Mouse (Mus musculus) cerebellum, adult 9-11 months (tissue): ENCODE data around the gene Agtpbp1.
"Not testable (repeated sequence)": the region's sequence is repeated elsewhere in the genome, so short reads cannot be mapped to it uniquely, and the experiment has no call there.

Experiments
- DNase-seq: peaks from one replicate; pipeline ENCODE4 v3.0.0; 2022

The Agtpbp1 gene

DNA sequence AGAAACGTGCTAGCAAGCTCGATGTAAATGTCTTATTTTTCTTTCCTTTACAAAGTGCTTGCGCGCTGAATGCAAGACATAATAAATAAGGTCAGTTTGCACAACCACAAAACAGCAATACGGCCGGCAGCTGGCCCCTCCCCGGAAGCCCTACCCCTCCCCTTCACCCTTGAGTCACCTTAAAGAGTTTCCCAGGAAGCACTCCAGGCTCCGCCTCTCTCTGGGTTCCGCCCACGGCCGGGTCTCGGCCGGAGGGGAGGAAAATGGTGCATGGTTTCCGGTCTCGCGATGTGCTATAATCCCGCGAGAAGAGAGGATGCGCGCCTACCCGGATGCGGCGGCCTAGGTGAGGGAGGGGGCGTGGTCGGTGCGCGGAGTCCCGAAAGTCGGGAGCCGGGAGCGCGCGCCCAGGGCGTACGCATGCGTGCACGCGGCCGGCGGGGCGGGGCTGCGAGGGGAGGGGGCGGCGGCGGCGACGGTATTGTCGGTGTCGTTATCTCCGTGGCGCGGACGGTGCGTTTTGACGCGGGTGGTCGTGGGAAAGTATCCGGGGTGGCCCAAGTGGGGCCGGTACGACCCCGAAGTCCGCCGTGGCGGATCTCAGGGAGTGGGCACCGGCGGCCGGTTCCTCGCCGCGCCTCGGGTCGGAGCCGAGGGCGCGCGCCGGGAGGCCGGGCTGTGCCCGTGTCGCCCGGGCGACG is at the start of gene Agtpbp1, which contains the start of gene Naa35:
Gene Agtpbp1 (minus strand): TSS at position 281 of the 701 bp plus-strand sequence.
Gene Naa35 (plus strand): TSS at position 313 of the 701 bp plus-strand sequence.
- DNase-seq, result peak; percentile 99

DNA sequence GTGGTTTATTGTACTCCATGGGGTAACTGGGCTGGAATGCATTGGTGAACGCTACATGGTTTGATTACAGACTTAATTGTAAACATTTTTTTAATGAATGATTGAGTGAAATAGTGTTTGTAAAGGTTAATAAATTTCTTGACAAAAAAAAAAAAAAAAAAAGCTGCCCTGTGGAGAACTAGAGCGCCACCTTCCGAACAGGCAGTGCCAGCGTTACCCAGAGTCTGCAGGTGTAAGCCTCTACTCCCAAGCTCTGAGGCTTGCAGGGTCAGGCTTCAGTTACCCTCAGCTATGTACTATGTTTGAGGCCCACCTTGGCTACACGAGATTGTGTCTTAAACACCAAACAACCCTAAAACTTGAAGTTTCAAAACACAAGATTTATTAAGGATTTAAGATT is 49.6 kb upstream of the Agtpbp1 start:
- no peak for DNase-seq

DNA sequence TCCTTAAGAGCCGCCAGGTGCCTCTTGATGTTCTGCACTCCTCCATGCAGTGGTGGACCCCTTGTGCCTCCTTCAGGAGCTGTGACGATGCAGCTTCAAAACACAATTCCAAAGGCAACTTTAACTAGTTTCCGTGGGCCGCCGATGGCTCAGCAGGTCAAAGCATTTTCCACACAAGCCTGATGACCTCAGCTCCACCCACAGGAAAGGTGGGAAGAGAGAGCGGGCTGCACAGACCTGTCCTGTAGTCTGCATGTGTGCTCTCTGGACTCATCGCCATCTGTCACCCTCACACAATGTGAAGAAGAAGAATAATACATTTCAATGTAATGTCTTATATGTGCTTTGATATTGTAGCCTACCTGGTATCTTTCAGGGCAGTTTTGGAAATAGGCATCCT is 41.7 kb upstream of the Agtpbp1 start:
- peak; percentile 71 for DNase-seq

DNA sequence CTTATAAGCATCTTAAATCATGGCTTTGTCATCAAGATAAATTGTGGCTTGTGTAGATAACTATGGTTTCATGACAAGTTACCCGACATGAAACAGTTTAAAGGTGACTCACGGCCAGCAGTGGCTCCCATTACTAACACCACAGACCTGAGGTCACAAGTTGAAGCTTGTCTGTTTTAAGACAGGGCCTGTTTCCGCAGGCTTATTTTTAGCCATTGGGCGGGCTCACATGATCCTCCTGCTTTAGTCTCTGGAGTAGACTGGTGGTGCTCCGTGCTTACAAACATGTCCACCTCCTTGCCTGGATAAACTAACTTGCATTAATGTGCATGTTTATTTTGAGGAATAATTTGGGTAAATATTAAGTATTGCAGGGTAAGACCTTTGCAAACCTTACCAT is 39.9 kb upstream of the Agtpbp1 start:
- DNase-seq, result no peak

DNA sequence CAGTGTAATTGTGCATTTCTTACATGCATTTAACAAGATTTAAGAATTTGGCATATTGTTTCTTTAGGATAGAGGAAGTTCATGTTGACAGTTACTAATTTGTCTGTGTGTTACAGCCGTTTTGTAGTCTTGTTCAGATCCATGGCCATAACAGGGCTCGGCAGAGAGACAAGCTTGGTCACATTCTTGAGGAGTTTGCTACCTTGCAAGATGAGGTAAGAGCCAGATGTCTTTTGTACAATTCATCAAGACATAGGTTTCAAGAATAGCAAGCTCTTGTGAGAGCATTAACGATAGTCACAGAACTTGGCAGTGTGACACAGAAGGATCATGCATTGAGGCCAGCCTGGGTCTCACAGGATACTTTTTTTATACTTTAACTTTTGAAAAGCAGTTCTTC is 39.4 kb upstream of the Agtpbp1 start:
- DNase-seq, result no peak

DNA sequence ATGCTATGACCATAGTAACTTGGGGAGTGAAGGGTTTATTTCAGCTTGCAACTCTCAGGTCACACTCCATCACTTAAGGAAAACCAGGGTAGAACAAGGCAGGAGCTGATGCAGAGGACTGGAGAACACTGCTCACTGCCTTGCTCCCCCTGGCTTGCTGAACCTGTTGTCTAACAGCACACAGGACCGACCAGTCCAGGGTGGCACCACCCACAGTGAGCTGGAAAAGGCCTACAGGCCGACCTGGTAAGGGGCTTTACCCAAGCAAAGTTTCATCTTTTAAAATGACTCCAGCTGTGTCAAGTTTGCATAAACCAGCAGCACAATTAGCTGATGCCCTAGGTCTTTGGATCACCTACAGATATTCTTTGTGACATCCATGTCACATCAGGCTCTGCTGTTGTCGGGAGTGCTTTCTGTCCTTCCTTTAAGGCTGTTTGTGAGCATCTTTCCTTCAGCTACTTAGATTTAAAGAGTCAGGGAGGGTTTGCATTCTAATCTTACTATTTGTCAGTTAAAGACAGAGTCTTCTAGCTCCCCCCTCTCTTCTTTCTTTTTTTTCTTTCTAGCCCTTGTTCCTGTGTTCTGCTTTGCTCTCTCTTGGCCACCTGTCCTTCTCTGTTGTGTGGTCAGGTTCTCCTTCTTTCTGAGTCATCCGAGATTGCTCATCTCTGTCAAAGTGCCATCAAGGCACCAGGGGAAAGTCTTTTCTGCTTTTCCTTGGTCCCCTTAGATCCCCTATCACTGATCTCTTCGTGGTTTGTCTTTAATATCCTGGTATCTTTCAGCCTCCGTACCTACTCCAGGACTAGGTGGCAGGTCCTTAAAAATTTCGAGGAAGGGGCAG is 36.8 kb upstream of the Agtpbp1 start:
- no peak for DNase-seq

DNA sequence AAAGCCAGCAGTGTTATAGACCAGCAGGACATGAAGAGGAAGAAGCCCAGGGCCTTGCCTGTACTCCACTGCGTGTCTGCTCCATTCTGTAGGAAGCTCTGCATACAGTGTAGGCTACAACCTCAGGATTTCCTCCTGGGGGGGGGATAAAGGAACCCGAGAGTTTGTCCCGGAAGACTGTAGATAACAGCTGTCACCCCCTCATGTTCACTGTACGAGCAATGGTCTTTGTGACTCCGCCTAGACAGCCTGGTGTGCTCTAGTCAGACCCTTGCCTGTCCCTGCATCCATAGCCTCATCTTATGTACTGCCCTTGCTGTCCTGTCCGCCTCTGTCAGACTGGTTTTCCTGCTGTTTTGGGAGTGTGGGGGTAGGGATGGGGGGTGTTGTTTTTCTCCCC is 33.4 kb upstream of the Agtpbp1 start:
- DNase-seq, result no peak

DNA sequence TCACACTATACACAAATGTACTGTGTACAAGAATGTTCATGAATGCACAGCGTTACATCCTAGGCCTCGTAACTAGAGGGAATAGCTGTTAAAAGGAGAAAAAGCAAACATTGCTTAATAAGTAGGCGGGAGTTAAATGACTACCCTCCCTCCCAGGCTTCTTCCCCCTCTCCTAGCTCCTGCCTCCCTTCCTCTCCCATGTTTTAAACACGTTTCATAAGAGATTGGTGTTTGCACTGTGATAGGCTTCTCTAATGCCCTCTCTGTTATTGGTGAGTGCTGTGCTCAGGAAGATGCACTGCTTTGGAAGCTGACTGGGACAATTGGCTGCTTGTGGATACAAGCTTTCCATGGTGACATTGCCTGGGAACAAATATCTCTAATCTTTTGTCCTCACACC is 30.5 kb upstream of the Agtpbp1 start:
- DNase-seq, result no peak

DNA sequence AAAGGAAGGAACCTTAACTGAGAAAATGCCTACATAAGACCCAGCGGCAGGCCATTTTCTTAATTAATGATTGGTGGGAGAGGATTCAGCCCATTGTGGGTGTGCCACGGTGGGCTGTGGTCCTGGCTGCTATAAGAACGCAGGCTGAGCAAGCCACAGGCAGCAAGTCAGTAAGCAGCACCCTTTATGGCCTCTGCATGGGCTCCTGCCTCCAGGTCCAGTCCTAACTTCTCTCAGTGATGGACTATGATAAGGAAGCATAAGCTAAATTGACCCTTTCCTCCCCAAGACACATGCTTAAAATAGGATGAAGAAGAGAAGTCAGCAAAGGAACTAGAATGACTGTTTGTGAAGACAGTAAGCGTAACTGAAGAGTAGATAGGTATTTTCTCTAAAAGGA is 30.1 kb upstream of the Agtpbp1 start:
- DNase-seq, result no peak

DNA sequence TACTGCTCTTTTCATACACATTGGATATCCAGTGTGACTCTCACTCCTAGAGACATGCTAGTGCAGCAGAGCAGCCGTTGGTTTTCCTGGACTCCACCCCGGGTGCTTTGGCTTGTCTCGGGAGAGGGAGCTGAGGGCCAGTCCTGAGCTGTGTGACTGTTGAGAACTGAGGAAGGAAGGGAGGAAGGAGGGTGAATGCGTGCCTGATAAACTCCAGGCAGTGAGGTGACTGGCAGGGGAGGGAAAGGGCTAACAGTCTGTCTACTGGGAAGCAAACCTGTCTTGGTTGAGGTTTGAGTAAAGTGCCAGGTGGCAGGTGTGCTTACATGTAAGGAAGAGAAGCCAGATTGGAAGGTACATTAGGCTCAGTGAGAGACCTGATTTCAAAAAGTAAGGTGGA is 28.8 kb upstream of the Agtpbp1 start:
- DNase-seq, result no peak

DNA sequence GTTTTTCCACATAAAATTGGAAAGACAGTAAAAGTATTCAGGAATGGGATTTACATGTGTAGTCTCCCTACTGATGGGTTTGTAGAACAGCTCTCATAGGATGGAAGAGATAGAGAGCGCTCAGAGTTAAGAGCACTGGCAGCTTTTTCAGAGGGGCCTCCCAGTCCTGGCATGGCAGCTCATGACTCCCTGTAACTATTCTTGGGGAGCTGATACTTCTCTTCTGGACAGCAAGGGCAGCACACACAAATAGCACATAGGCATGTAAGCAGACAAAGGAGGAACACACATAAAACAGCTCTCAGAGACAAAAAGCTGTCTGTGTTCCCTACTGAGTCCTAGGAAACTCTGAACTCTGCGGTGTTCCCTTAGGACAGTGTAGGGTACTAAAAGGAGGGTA is 25.4 kb upstream of the Agtpbp1 start:
- no peak for DNase-seq

DNA sequence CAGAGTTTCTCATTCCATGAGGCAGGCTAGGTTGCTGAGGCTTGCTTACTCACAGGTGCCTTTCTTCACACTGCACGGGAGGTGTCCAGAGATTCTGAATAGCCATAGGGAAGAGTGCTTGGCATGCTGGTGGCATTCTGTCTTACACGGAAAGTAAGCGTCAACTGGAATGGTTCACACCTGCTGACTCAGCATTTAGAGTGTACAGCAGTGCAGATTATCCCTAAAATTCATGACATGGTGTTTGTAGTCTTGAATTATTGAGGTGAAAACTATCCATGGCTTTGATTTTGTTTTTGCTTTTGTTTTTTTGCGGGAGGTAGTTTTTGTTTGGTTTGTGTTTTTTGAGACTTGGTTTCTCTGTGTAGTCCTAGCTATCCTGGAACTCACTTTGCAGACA is 24.9 kb upstream of the Agtpbp1 start:
- no peak for DNase-seq

DNA sequence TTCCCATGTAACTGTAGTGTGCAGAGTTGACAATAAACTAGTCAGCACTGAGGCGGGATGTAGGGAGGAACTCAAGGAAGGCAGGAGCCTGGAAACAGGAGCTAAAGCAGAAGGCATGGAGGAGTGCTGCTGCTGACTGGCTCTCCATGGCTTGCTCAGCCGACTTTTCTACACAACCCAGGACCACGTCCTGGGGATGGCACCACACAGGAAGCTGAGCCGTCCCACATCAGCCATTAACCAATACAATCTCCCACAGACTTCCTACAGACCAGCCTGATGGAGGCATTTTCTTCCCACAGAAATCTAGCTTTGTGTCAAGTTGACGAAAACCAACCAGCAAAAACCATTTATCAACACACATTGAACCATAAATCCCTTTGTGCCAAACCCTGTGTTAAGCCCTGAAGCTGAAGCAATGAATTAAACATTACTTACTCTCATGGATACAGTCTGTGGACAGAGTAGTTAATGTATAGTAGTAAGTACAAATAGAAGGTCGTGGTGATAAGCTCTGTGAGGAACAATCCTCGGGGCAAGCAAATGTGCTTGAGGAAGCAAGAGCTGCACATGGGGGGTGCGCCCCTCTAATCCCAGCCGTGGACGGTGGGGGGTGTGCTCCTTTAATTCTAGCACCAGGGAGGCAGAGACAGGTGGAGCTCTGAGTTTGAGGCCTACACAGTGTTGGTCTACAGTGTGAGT is 20.3 kb upstream of the Agtpbp1 start:
- no peak for DNase-seq

DNA sequence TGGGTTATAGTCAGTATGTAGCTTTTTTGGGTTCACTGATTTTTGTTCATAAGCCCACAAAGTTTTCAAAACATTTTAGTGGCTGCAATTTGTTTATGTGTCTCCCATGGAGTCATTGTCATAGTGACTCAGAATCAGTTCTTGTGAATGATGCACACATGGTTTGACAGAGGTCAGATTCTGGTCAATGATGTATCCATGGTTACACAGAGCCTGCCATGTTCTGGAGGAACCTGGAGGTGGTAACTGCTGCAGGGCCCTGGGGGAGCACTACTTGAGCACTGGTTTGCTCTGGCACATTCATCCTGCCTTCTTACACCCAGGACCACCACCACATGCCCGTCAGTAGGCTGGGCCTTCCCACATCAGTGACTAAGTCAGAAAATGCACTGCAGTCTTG is 19.5 kb upstream of the Agtpbp1 start:
- DNase-seq, result no peak

DNA sequence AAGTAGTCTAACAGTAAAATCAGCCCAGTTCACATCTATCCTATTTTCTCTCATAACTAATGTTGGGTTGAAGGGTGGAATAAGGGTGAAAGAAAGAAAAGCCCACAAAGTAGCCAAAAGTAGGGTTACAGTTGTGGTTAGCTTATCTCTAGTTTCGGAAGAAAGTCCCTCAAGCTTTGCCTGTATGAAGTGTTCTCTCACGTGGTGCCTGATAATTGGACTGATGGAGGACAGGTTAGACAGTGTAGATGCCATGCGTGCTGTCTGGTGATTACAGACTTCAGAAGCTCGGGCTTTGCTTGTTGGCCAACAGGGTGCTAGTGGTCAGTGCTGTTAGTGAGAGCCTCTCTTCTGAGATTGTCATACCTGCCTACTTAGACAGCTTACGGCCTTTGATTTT is 18.1 kb upstream of the Agtpbp1 start:
- DNase-seq, result no peak

DNA sequence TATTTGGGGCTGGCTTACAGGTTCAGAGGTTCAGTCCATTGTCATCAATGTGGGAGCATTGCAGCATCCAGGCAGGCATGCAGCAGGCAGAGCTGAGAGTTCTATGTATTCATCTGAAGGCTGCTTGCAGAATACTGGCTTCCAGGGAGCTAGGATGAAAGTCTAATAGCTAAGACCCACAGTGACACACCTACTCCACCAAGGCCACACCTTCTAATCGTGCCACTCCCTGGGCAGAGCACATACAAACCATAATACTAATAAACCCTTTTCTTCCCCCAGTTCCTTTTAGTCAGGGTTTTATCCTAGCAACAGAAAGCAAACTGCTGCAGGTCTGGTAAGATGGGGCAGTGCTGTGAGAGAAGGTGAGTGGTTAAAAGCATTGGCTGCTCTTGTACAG is 7.6 kb upstream of the Agtpbp1 start:
- no peak for DNase-seq

DNA sequence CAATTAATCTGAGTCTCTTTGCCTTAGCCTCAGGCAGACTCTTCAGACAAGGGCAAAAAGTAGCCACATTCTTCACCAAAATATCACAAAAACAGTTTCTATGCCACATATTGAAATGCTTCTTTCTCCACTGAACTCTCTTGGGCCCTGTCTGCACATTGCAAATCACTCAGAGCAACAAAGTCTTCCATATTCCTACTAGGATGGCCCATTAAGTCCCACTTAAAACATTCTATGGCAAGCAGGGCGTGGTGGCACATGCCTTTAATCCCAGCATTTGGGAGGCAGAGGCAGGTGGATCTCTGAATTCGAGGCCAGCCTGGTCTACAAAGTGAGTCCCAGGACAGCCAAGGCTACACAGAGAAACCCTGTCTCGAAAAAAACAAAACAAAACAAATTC is 7.0 kb upstream of the Agtpbp1 start:
- not testable (repeated sequence) for DNase-seq

DNA sequence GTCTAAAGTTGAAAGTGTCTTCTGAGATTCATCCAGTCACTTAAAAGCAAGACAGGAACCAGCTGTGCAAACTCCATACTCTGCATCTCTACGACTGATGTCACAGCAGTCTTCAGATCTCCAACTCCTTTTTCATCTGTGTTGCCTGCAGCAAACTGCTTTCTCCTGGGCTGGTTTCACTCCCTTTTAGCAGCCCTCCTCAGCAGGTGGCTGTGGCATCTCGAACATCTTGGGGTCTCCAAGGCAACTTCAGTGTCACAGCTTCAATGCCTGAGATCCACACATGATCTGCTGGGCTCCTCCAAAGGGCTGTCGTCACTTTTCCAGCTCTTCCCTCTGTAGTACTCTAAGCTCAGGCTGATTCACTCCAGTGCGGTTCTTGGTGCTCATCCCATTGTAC is 5.7 kb upstream of the Agtpbp1 start:
- no peak for DNase-seq

DNA sequence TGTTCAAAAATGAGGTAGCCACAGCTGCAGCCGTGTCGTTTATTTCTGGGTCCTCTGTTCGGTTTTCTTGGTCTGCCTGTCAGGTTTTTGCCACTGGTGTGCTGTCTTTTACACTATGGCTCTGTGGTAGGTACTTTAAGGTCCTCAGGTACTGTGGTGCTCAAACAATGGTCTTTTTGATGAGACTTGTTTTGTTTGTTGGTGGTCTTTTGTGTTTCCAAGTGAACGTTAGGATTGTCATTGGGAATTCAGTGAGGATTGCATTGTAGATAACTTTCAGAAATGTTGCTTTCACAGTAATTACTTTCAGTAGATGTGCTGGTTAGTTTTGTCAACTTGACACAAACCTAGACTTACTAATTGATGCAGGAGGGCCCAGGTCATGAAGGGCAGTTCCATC is 4.6 kb upstream of the Agtpbp1 start:
- no peak for DNase-seq

DNA sequence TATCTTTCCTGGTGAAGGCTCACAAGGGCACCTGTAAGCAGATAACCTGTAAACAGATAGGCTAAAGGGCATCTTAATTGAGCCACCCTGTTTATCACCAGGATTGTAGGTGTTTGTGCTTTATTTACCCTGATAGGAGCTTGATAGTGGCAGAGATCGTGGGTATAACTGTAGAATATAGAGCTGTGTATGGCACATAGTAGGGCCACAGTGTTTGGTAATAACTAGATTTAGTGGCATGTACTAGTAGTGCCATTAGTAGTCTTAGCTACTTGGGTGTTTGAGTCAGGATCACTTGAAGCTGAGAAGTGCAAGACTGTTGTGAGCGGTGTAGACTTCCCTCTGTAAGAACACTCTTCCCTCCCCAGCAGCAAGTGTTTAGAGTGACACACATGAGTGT is 2.2 kb upstream of the Agtpbp1 start:
- DNase-seq, result no peak

DNA sequence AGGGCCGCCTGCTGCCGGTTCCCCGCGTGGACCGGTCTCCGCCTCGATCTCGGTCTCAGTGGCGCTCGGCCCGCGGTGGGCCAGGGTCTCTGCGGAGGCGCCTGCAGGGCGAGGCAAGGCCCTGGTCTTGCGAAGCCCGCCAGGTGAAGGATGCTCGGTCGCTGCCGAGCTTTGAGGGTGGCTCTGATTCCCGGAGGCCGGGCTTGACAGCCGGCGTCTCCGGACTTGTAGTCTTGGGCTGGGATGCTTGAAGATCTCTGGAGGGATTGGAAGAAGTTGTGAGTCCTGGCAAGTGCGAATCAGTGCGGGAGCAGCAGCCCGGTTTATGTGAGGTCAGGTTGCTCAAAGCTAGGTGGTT is 600 bp upstream of the Agtpbp1 start:
- DNase-seq, result peak; percentile 71

DNA sequence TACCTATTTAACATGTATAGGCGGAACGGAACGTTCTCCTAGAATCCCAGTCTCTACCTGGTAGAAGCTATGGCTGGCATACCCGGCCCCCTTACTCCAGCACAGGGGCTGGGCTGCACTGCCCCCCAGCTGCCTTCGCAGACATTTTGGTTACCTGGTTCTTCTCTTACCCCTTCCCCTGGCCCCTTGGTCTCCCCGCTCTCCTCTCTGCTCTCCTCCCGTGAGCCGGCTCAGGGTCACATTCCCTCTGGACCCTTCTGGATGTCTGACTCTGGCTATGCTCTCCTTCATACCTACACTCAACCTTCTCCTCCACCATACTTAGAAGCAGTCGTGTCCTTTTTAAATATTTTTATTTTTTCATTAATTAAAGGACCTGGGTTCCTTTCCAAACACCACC is 546 bp downstream of the Agtpbp1 start:
- DNase-seq, result peak; percentile 67

DNA sequence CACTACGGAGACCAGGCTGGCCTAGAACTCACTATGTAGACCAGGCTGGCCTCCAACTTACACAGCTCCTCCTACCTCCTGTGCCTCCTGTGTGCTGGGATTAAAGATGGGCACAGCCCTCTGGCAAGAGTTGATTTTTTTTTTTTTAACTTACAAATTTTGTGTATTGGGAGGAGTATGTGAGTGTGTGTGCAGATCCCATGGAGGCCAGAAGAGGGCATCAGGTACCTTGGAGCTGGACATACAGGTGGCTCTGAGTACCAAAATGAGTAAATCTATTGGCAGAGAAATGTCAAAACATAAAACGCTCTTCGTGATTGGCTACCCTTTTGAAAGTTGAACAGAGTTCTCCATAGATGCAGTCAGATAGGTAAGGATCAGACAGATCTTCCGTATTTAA is 4.1 kb downstream of the Agtpbp1 start:
- no peak for DNase-seq

DNA sequence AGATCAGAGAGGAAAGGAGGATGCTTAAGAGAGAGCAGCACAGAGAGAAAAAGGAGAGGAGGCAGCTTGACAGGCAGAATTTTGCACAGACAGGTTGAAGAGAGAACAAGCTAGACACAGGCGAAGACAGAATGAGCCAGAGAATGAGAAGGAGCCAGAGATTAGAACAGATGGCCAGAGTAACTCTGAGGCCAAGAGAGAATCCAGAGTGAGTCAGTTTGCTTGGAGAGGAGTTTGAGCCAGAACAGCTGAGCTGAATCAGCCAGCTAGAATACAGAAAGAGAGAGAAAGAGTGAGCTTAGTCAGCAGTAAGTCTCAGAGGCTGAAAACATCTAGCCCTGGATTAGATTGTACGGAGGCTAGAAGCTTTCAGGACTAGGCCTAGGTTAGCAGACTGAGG is 12.5 kb downstream of the Agtpbp1 start:
- DNase-seq, result peak; percentile 59
